Mouse (Mus musculus) midbrain, embryonic 16.5 days (tissue): ENCODE measurements around the gene Hoxb6. TPM values are rescaled to one million over a fixed set of nuclear protein-coding genes. Genes with fewer than 3 reads are reported as not detected.

Source experiments
- ATAC-seq: fragments of 200-750 bp; cut with Nextera tagmentation; 2 replicates; pipeline ENCODE4 v1.8.0; 2017; ENCODE audit warnings: moderate TSS enrichment
- H3K27ac ChIP-seq: fragments of 300-500 bp; sonication (generic); 2 replicates; pipeline ENCODE4 v1.5.1; 2014; ENCODE audit warnings: mild to moderate bottlenecking, low read length, mixed read lengths
- H3K27me3 ChIP-seq: fragments of 300-500 bp; sonication (generic); 2 replicates; pipeline ENCODE4 v1.6.1; 2014; ENCODE audit warnings: low read depth, low read length, mixed read lengths; ENCODE audit not compliant: control insufficient read depth, insufficient read depth
- H3K36me3 ChIP-seq: fragments of 300-500 bp; sonication (generic); 2 replicates; pipeline ENCODE4 v1.6.1; 2014; ENCODE audit warnings: mild to moderate bottlenecking, low read length, moderate library complexity, mixed read lengths; ENCODE audit not compliant: control insufficient read depth, insufficient read depth
- H3K4me1 ChIP-seq: fragments of 300-500 bp; sonication (generic); 2 replicates; pipeline ENCODE4 v1.6.1; 2014; ENCODE audit warnings: mild to moderate bottlenecking, low read length, mixed read lengths; ENCODE audit not compliant: control insufficient read depth, insufficient read depth
- H3K4me2 ChIP-seq: fragments of 300-500 bp; sonication (generic); 2 replicates; pipeline ENCODE4 v1.6.1; 2014; ENCODE audit warnings: mild to moderate bottlenecking, low read length, mixed read lengths
- H3K4me3 ChIP-seq: fragments of 300-500 bp; sonication (generic); 2 replicates; pipeline ENCODE4 v1.5.1; 2014; ENCODE audit warnings: low read depth, mild to moderate bottlenecking, low read length, moderate library complexity, mixed read lengths
- H3K9ac ChIP-seq: fragments of 300-500 bp; sonication (generic); 2 replicates; pipeline ENCODE4 v1.6.1; 2014; ENCODE audit warnings: low read depth, low read length, mixed read lengths
- H3K9me3 ChIP-seq: fragments of 300-500 bp; sonication (generic); replicated peaks from 2 replicates; pipeline ENCODE4 v1.6.1; 2014; ENCODE audit warnings: mild to moderate bottlenecking, low read length, mixed read lengths; ENCODE audit not compliant: control insufficient read depth, poor library complexity, severe bottlenecking
- WGBS: fragments of 180-500 bp; shearing (Covaris S2); extraction: QIAGEN DNeasy Blood & Tissue Kit; methylation state at CpG from one replicate; pipeline ENCODE4 v1.1.7; 2014; 5-methylcytosine and 5-hydroxymethylcytosine counted together
- polyA plus RNA-seq: library from polyadenylated mRNA; unstranded; fragments of >200 nt; fragmentation: Nextera tagmentation; extraction: Ambion mirVana; gene quantifications from 2 replicates; pipeline ENCODE4 v1.2.1, GENCODE M21; 2015

Hoxb6 gene
- polyA plus RNA-seq, 1 experiment from 2014 or later, result not detected

- WGBS, result 0% methylated on average over 3 of the region's 3 CpGs
- Histone ChIP-seq H3K27me3 (peaks cover 89% of the 10 kb centered on the region), H3K4me3 (no peak overlapping the region), H3K27ac (no peak overlapping the region), H3K9me3 (no peaks in the 10 kb centered on the region), H3K4me1 (no peaks in the 10 kb centered on the region), H3K36me3 (no peaks in the 10 kb centered on the region), H3K9ac (no peak overlapping the region), H3K4me2 (no peak overlapping the region)
- ATAC-seq, result no peak
Observed at GRCm38 (mm10) chr11:96297428-96297827, 5.2 kb downstream of the Hoxb6 start.

GRCm38 (mm10) chr11:96297968-96298635, 5.8 kb downstream of the Hoxb6 start:
- Histone ChIP-seq H3K9me3 (no peaks in the 10 kb centered on the region), H3K9ac (no peak overlapping the region), H3K27ac (no peak overlapping the region)

GRCm38 (mm10) chr11:96298895-96299667, 6.8 kb downstream of the Hoxb6 start:
- H3K9ac ChIP-seq, result no peak overlapping the region

More at GRCm38 (mm10) chr11:96297968-96298635, 5.8 kb downstream of the Hoxb6 start:
- Histone ChIP-seq H3K4me3 (no peak overlapping the region), H3K4me1 (no peaks in the 10 kb centered on the region), H3K27me3 (peaks cover 90% of the 10 kb centered on the region), H3K36me3 (no peaks in the 10 kb centered on the region), H3K4me2 (no peak overlapping the region)
- ATAC-seq, result no peak
- WGBS, result 3% methylated on average over 11 of the region's 11 CpGs

GRCm38 (mm10) chr11:96299781-96300180, 7.5 kb downstream of the Hoxb6 start:
- WGBS, result 1% methylated on average over 9 of the region's 9 CpGs
- no peak overlapping the region for H3K4me2 ChIP-seq
- no peak for ATAC-seq
- no peaks in the 10 kb centered on the region for H3K4me1 ChIP-seq
- no peaks in the 10 kb centered on the region for H3K9me3 ChIP-seq
- H3K4me3 ChIP-seq, result no peak overlapping the region
- no peaks in the 10 kb centered on the region for H3K36me3 ChIP-seq
- no peak overlapping the region for H3K9ac ChIP-seq
- H3K27me3 ChIP-seq, result peaks cover 84% of the 10 kb centered on the region
- no peak overlapping the region for H3K27ac ChIP-seq

More at GRCm38 (mm10) chr11:96298895-96299667, 6.8 kb downstream of the Hoxb6 start:
- H3K4me3 ChIP-seq, result no peak overlapping the region
- no peaks in the 10 kb centered on the region for H3K36me3 ChIP-seq
- H3K27ac ChIP-seq, result no peak overlapping the region
- H3K4me2 ChIP-seq, result no peak overlapping the region
- WGBS, result under 1% methylated on average over 66 of the region's 66 CpGs
- no peak for ATAC-seq
- H3K27me3 ChIP-seq, result peaks cover 87% of the 10 kb centered on the region
- H3K4me1 ChIP-seq, result no peaks in the 10 kb centered on the region
- H3K9me3 ChIP-seq, result no peaks in the 10 kb centered on the region

GRCm38 (mm10) chr11:96300354-96301063, 8.2 kb downstream of the Hoxb6 start:
- H3K9ac ChIP-seq, result no peak overlapping the region
- no peaks in the 10 kb centered on the region for H3K9me3 ChIP-seq
- no peaks in the 10 kb centered on the region for H3K4me1 ChIP-seq
- H3K36me3 ChIP-seq, result no peaks in the 10 kb centered on the region
- WGBS, result 1% methylated on average over 35 of the region's 35 CpGs
- H3K4me2 ChIP-seq, result no peak overlapping the region
- H3K4me3 ChIP-seq, result no peak overlapping the region
- H3K27me3 ChIP-seq, result peaks cover 85% of the 10 kb centered on the region
- ATAC-seq, result no peak
- H3K27ac ChIP-seq, result no peak overlapping the region

GRCm38 (mm10) chr11:96301064-96301431, 8.8 kb downstream of the Hoxb6 start:
- H3K4me1 ChIP-seq, result no peaks in the 10 kb centered on the region
- no peaks in the 10 kb centered on the region for H3K36me3 ChIP-seq
- 3% methylated on average over 6 of the region's 10 CpGs for WGBS
- no peak overlapping the region for H3K9ac ChIP-seq
- no peaks in the 10 kb centered on the region for H3K9me3 ChIP-seq
- no peak for ATAC-seq
- peaks cover 85% of the 10 kb centered on the region for H3K27me3 ChIP-seq
- no peak overlapping the region for H3K4me3 ChIP-seq
- H3K4me2 ChIP-seq, result no peak overlapping the region
- no peak overlapping the region for H3K27ac ChIP-seq

- Histone ChIP-seq H3K4me3 (no peak overlapping the region), H3K9ac (no peak overlapping the region)
- no peak for ATAC-seq
Observed at GRCm38 (mm10) chr11:96301837-96302236, 9.6 kb downstream of the Hoxb6 start.

GRCm38 (mm10) chr11:96302381-96303150, 10.3 kb downstream of the Hoxb6 start:
- H3K9ac ChIP-seq, result no peak overlapping the region
- H3K27ac ChIP-seq, result no peak overlapping the region
- H3K36me3 ChIP-seq, result no peaks in the 10 kb centered on the region
- no peak for ATAC-seq
- H3K4me2 ChIP-seq, result no peak overlapping the region
- no peaks in the 10 kb centered on the region for H3K4me1 ChIP-seq
- H3K4me3 ChIP-seq, result no peak overlapping the region
- peaks cover 85% of the 10 kb centered on the region for H3K27me3 ChIP-seq
- no peaks in the 10 kb centered on the region for H3K9me3 ChIP-seq
- 3% methylated on average over 23 of the region's 23 CpGs for WGBS

More at GRCm38 (mm10) chr11:96301837-96302236, 9.6 kb downstream of the Hoxb6 start:
- H3K9me3 ChIP-seq, result no peaks in the 10 kb centered on the region
- under 1% methylated on average over 15 of the region's 15 CpGs for WGBS
- H3K4me2 ChIP-seq, result no peak overlapping the region
- no peaks in the 10 kb centered on the region for H3K4me1 ChIP-seq
- no peaks in the 10 kb centered on the region for H3K36me3 ChIP-seq
- peaks cover 85% of the 10 kb centered on the region for H3K27me3 ChIP-seq
- no peak overlapping the region for H3K27ac ChIP-seq
